8 mouse cellular contexts compared by ENCODE assay signal in the genomic region with DNA sequence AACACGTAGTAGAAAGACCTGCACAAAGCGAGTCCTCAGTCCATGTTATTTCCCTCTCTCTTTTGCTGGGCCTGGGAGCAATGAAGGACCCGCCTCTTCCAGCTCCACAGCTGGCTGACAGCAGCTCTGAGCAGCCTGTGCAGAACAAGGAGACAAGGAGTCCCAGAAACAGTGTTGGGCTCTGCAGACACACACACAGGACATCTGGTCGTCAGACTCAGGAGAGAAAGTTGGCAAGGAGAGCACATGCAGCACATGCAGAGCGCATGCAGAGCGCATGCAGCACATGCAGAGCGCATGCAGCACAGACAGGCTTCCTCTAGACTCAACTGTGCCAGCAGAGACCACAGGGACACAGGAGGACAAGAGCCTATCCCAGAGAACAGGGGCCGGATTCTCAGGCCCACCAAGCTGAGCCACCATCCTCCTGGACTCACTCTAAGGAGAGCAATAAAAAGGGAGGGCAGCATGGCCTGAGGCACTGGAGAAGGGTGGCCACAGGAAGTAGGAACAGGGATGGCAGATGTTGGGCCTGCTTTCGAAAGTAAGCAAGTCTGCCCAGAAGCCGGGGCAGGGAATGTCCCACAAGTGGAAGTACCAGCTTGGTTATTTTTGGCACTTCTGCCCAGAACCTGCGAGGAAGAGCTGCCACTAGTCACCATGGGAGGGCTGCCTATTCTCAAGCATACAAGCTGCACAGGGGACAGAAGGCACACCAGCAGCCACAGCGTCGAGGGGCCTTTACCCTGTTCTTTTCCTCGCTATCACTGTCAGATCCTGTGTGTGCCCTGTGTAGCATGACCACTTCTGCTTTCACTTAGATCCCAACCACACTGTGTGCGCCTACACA. TPM values are rescaled to one million over a fixed set of nuclear protein-coding genes. Genes with fewer than 3 reads are reported as not detected.
A peak's percentile ranks its signal among the peaks of the same experiment; 100 is the strongest.
DNase-seq lines count a peak whose midpoint lies in the region; ATAC-seq and TF ChIP-seq lines count a peak whose summit lies in the region.

No protein-coding gene starts in this region.

- WGBS in spleen, adult 2 months, result 50% methylated on average over 15 of the region's 15 CpGs

- H3K4me1 ChIP-seq in spleen, adult 2 months (ENCODE audit: control insufficient read depth, insufficient read depth, insufficient read length), result peaks cover 58% of the 10 kb centered on the region

- H3K27me3 ChIP-seq in spleen, adult 2 months (ENCODE audit: control insufficient read depth, insufficient read depth, low read length), result no peaks in the 10 kb centered on the region

- no peak overlapping the region for H3K4me3 ChIP-seq in spleen, adult 2 months (ENCODE audit: extremely low read depth, insufficient read depth, insufficient read length)

- peak; percentile 66 for DNase-seq in cerebellum, adult 11-12 months
- DNase-seq in cerebellum, postnatal 4 days (ENCODE audit: low spot score in 2 of 2), result no peak
- DNase-seq in spleen, adult 2 months (ENCODE audit: low read depth in 1 of 2, low spot score in 2 of 2), result peak; percentile 59 to 65
- DNase-seq in spleen, adult 12 weeks (ENCODE audit: low spot score), result no peak
- DNase-seq in heart, postnatal 4 days, result peak; percentile 47
- peak; percentile 66 for DNase-seq in lung, postnatal 10 days
- DNase-seq in adrenal gland, adult 2 months, result no peak

- no peak for ATAC-seq in megakaryocyte-erythroid progenitor cell, adult 5-6 weeks (replicated peaks; ENCODE audit: low FRiP score, low TSS enrichment, poor library complexity, severe bottlenecking)

- peaks cover 2% of the 10 kb centered on the region for H3K36me3 ChIP-seq in spleen, adult 2 months (ENCODE audit: control insufficient read depth, insufficient read depth, low read length)

- H3K27ac ChIP-seq in spleen, adult 2 months (ENCODE audit: insufficient read depth, low read length), result peak overlapping the region; percentile 44

- no peak for TF ChIP-seq CTCF in spleen, adult 2 months (IDR thresholded peaks at IDR 0.05; ENCODE audit: extremely low read depth, insufficient read depth, insufficient read length, insufficient replicate concordance)

- TF ChIP-seq POLR2A in spleen, adult 2 months (IDR thresholded peaks at IDR 0.05; ENCODE audit: low read depth, low read length), result no peak

RNA-seq across cellular contexts. Expression of a gene that starts 30.7 kb away (rescaled TPM):
- polyA plus RNA-seq in spleen, adult 2 months (2012; rRNA removed), result 30.6 and 36.4 TPM in 2 replicates
- 10 to 100 TPM; 18.5 to 18.6 TPM for total RNA-seq in heart, postnatal 4 days (2021)
- 10 to 100 TPM; 17.0 to 22.7 TPM for total RNA-seq in adrenal gland, adult 2 months (2021)
- polyA plus RNA-seq in adrenal gland, adult 2 months (2012; rRNA removed), result 14.4 and 20.4 TPM in 2 replicates
- 29.6 and 42.1 TPM in 2 replicates for total RNA-seq in megakaryocyte-erythroid progenitor cell, adult 5-6 weeks (2014; fragmentation: Nextera tagmentation)
- 12.9 and 13.2 TPM in 2 replicates for total RNA-seq in megakaryocyte-erythroid progenitor cell, adult 5-6 weeks (2017)

RNA-seq across cellular contexts. Expression of a gene that starts 39.7 kb away (rescaled TPM):
- polyA plus RNA-seq in spleen, adult 2 months (2012; rRNA removed), result 0.21 and 0.40 TPM in 2 replicates
- under 1 TPM; 0.54 to 0.62 TPM for total RNA-seq in heart, postnatal 4 days (2021)
- total RNA-seq in adrenal gland, adult 2 months (2021), result under 1 TPM; 0.28 to 0.43 TPM
- 0.15 TPM in 1 of 2 replicates, not detected in the other for polyA plus RNA-seq in adrenal gland, adult 2 months (2012; rRNA removed)
- not detected in 2 replicates for total RNA-seq in megakaryocyte-erythroid progenitor cell, adult 5-6 weeks (2014; fragmentation: Nextera tagmentation)
- 1.2 TPM in 1 of 2 replicates, not detected in the other for total RNA-seq in megakaryocyte-erythroid progenitor cell, adult 5-6 weeks (2017)

Comparison
In these comparisons a context has a peak if more than half of its experiments do, and no peak if none do; other contexts are left out.
1. DNase-seq: peak in cerebellum, adult 11-12 months (single experiment), spleen, adult 2 months (2 of 2), heart, postnatal 4 days (single experiment) and lung, postnatal 10 days (single experiment); none in cerebellum, postnatal 4 days (0 of 2), spleen, adult 12 weeks (single experiment) and adrenal gland, adult 2 months (single experiment).